Comparison of ENCODE assay signal across 15 mouse cellular contexts in the genomic region with DNA sequence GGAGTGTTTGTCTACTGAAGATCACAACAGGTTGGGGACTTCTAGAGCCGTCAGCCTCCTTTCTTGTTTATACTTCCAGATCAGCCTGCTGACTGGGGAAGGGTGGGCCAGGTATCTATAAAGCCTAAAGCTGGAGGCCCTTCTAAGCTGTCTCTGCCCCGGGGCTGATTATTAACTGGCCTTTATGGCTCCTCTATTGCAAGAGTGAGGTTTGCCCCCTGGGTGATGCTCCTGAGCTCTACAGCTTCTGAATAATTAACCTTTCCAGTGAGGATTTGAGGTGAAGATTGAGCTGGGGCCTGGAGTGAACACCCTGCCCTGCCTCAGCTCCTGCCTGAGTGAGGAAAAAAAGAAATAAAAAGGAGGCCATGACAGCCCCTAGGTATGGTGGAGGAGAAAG. TPM values are rescaled to one million over a fixed set of nuclear protein-coding genes. Genes with fewer than 3 reads are reported as not detected.
DNase-seq lines count a peak whose midpoint lies in the region; ATAC-seq and TF ChIP-seq lines count a peak whose summit lies in the region.
"Had no signal": no experiment of that assay in that cellular context is flagged by ENCODE, and none has a peak within 500 bp of the region (broad histone marks: within the 10 kb centered on the region; RNA-seq: fewer than 3 reads in every experiment).

TSS of gene Folr1 (minus strand) at position 160 of the 400 bp plus-strand sequence.

- H3K36me3 ChIP-seq in heart, postnatal 0 days (replicated peaks; ENCODE audit: control insufficient read depth, insufficient read depth, low read length), result no peaks in the 10 kb centered on the region
- no peaks in the 10 kb centered on the region for H3K36me3 ChIP-seq in forebrain, embryonic 16.5 days (ENCODE audit: control insufficient read depth, insufficient read depth)
- H3K36me3 ChIP-seq in intestine, postnatal 0 days (ENCODE audit: control insufficient read depth, insufficient read depth), result no peaks in the 10 kb centered on the region
- no peaks in the 10 kb centered on the region for H3K36me3 ChIP-seq in midbrain, embryonic 12.5 days
- H3K36me3 ChIP-seq: embryonic facial prominence, embryonic 13.5 days had no signal

- H3K4me2 ChIP-seq in heart, postnatal 0 days (ENCODE audit: low read depth, low read length), result no peak within 1 kb of the TSS
- H3K4me2 ChIP-seq in forebrain, embryonic 16.5 days (ENCODE audit: low read length), result no peak within 1 kb of the TSS
- peak within 1 kb of the TSS; percentile 64 for H3K4me2 ChIP-seq in intestine, postnatal 0 days (replicated peaks; ENCODE audit: low read depth)
- H3K4me2 ChIP-seq in midbrain, embryonic 12.5 days (replicated peaks), result no peak within 1 kb of the TSS
- H3K4me2 ChIP-seq: embryonic facial prominence, embryonic 13.5 days had no signal

- peak within 1 kb of the TSS; percentile 41 for H3K27ac ChIP-seq in heart, postnatal 0 days (ENCODE audit: low read depth)
- H3K27ac ChIP-seq in forebrain, embryonic 16.5 days (ENCODE audit: low read length), result no peak within 1 kb of the TSS
- peak within 1 kb of the TSS; percentile 63 for H3K27ac ChIP-seq in intestine, postnatal 0 days (ENCODE audit: low read depth, low read length)
- no peak within 1 kb of the TSS for H3K27ac ChIP-seq in midbrain, embryonic 12.5 days (replicated peaks)
- H3K27ac ChIP-seq: embryonic facial prominence, embryonic 13.5 days; liver, embryonic 14.5 days had no signal

- intact Hi-C loops in heart, postnatal 14 days (cut with DNase I), result no loop called here

- TF ChIP-seq CTCF in heart, postnatal 0 days (IDR thresholded peaks at IDR 0.05; ENCODE audit: low read depth), result no peak
- peak; percentile 43 for TF ChIP-seq CTCF in intestine, postnatal 0 days (IDR thresholded peaks at IDR 0.05; ENCODE audit: low read depth)

- WGBS in heart, postnatal 0 days, result 76% methylated on average over 2 of the region's 2 CpGs
- WGBS in forebrain, embryonic 16.5 days, result 82% methylated on average over 2 of the region's 2 CpGs
- WGBS in intestine, postnatal 0 days, result 25% methylated on average over 2 of the region's 2 CpGs
- WGBS in midbrain, embryonic 12.5 days, result 72% methylated on average over 2 of the region's 2 CpGs

- H3K9me3 ChIP-seq in heart, postnatal 0 days (replicated peaks; ENCODE audit: control insufficient read depth, low read length), result no peaks in the 10 kb centered on the region
- no peaks in the 10 kb centered on the region for H3K9me3 ChIP-seq in forebrain, embryonic 16.5 days (ENCODE audit: control insufficient read depth, low read length)
- H3K9me3 ChIP-seq in intestine, postnatal 0 days (ENCODE audit: control insufficient read depth), result no peaks in the 10 kb centered on the region
- H3K9me3 ChIP-seq in midbrain, embryonic 12.5 days, result no peaks in the 10 kb centered on the region
- H3K9me3 ChIP-seq: embryonic facial prominence, embryonic 13.5 days had no signal

- TF ChIP-seq EP300 in heart, postnatal 0 days (IDR thresholded peaks at IDR 0.05; ENCODE audit: low read depth), result no peak

- DNase-seq in heart, postnatal 0 days (ENCODE audit: low spot score), result no peak
- no peak for DNase-seq in heart, postnatal 14 days
- no peak for DNase-seq in layer of hippocampus, postnatal 10 days (ENCODE audit: low spot score in 2 of 2)
- no peak for DNase-seq in adrenal gland, postnatal 14 days
- DNase-seq: adrenal gland, adult 8-10 months; cerebellum, adult 9-10 months; gastrocnemius, postnatal 14 days; right cerebral cortex, adult 18-20 months; thymus, adult 2 months had no signal

- H3K27me3 ChIP-seq in heart, postnatal 0 days (ENCODE audit: control insufficient read depth, insufficient read depth, low read length), result no peaks in the 10 kb centered on the region
- no peaks in the 10 kb centered on the region for H3K27me3 ChIP-seq in forebrain, embryonic 16.5 days (replicated peaks; ENCODE audit: control insufficient read depth, insufficient read depth, low read length)
- no peaks in the 10 kb centered on the region for H3K27me3 ChIP-seq in intestine, postnatal 0 days (replicated peaks; ENCODE audit: control insufficient read depth, insufficient read depth, low read length)
- H3K27me3 ChIP-seq in midbrain, embryonic 12.5 days, result no peaks in the 10 kb centered on the region
- H3K27me3 ChIP-seq: CH12.LX; embryonic facial prominence, embryonic 13.5 days had no signal

- no peak within 1 kb of the TSS for H3K9ac ChIP-seq in heart, postnatal 0 days (replicated peaks; ENCODE audit: low read depth, low read length)
- no peak within 1 kb of the TSS for H3K9ac ChIP-seq in forebrain, embryonic 16.5 days (replicated peaks; ENCODE audit: low read depth, low read length)
- H3K9ac ChIP-seq in intestine, postnatal 0 days (ENCODE audit: low read depth, low read length), result peak within 1 kb of the TSS; percentile 37; the same call in 1 of the 2 replicates
- no peak within 1 kb of the TSS for H3K9ac ChIP-seq in midbrain, embryonic 12.5 days (replicated peaks)
- H3K9ac ChIP-seq: embryonic facial prominence, embryonic 13.5 days; liver, embryonic 14.5 days had no signal

- H3K4me1 ChIP-seq in heart, postnatal 0 days (ENCODE audit: control insufficient read depth, insufficient read depth), result 0 out of 2 replicates have a peak, but pooled peaks cover 14% of the 10 kb centered on the region
- no peaks in the 10 kb centered on the region for H3K4me1 ChIP-seq in forebrain, embryonic 16.5 days (replicated peaks; ENCODE audit: control insufficient read depth, insufficient read depth, low read length)
- H3K4me1 ChIP-seq in intestine, postnatal 0 days (replicated peaks; ENCODE audit: control insufficient read depth, insufficient read depth, low read length), result no peaks in the 10 kb centered on the region
- H3K4me1 ChIP-seq in midbrain, embryonic 12.5 days, result peaks cover 5% of the 10 kb centered on the region; the same call in 1 of the 2 replicates
- H3K4me1 ChIP-seq: embryonic facial prominence, embryonic 13.5 days had no signal

- no peak for ATAC-seq in heart, postnatal 0 days (ENCODE audit: insufficient read depth, low read depth)
- no peak for ATAC-seq in forebrain, embryonic 16.5 days
- peak; percentile 83 for ATAC-seq in intestine, postnatal 0 days
- ATAC-seq in midbrain, embryonic 12.5 days (ENCODE audit: low FRiP score, low read depth), result no peak

- H3K4me3 ChIP-seq in heart, postnatal 0 days (ENCODE audit: low read depth, low read length), result no peak within 1 kb of the TSS
- H3K4me3 ChIP-seq in forebrain, embryonic 16.5 days (replicated peaks; ENCODE audit: low read length), result no peak within 1 kb of the TSS
- peak within 1 kb of the TSS; percentile 42 for H3K4me3 ChIP-seq in intestine, postnatal 0 days (ENCODE audit: low read depth, low read length)
- no peak within 1 kb of the TSS for H3K4me3 ChIP-seq in midbrain, embryonic 12.5 days
- H3K4me3 ChIP-seq: embryonic facial prominence, embryonic 13.5 days had no signal

RNA-seq across cellular contexts. Expression of gene Folr1, which starts in this region (rescaled TPM):
- 1.3 and 81.7 TPM in 2 replicates for total RNA-seq in heart, postnatal 0 days (2014; rRNA removed; ENCODE audit: low replicate concordance)
- polyA plus RNA-seq in heart, postnatal 0 days (2015; fragmentation: Nextera tagmentation; extraction: Ambion mirVana), result 2.9 and 3.3 TPM in 2 replicates
- 1 to 10 TPM in 1 of 2 experiments, under 1 TPM in 1; 0.71 to 1.5 TPM for total RNA-seq in heart, postnatal 14 days (2021)
- polyA plus RNA-seq in forebrain, embryonic 16.5 days (2015; fragmentation: Nextera tagmentation; extraction: Ambion mirVana), result 17.1 and 19.2 TPM in 2 replicates
- polyA plus RNA-seq in intestine, postnatal 0 days (2015; fragmentation: Nextera tagmentation; extraction: Ambion mirVana), result 521 and 623 TPM in 2 replicates
- 6.8 and 11.9 TPM in 2 replicates for polyA plus RNA-seq in midbrain, embryonic 12.5 days (2016; fragmentation: Nextera tagmentation; extraction: Ambion mirVana)
- total RNA-seq in layer of hippocampus, postnatal 10 days (2021), result 10 to 100 TPM in 1 of 2 experiments, 1 to 10 TPM in 1; 1.3 to 17.2 TPM
- 2.6 and 3.0 TPM in 2 replicates for total RNA-seq in adrenal gland, postnatal 14 days (2021)

Comparison
In these comparisons a context has a peak if more than half of its experiments do, and no peak if none do; other contexts are left out.
1. RNA of gene Folr1 (polyA plus RNA-seq): 521 to 623 TPM in intestine, postnatal 0 days; 17.1 to 19.2 TPM in forebrain, embryonic 16.5 days, 6.8 to 11.9 TPM in midbrain, embryonic 12.5 days and 2.9 to 3.3 TPM in heart, postnatal 0 days; every median in the first group is over 10 times any median in the second.
2. H3K27ac ChIP-seq: peak in heart, postnatal 0 days (single experiment) and intestine, postnatal 0 days (single experiment); none in forebrain, embryonic 16.5 days (single experiment) and midbrain, embryonic 12.5 days (single experiment).